Mouse (Mus musculus) ES-Bruce4 (cell line): Measurements from ENCODE around the gene Mtg1. TPM values are rescaled to one million over a fixed set of nuclear protein-coding genes. Genes with fewer than 3 reads are reported as not detected.

Experiments used
- H3K27ac ChIP-seq: 2 replicates; pipeline ENCODE4 v1.5.1; 2012; ENCODE audit warnings: low read length, inconsistent platforms; ENCODE audit not compliant: insufficient read depth
- H3K27me3 ChIP-seq: 2 replicates; pipeline ENCODE4 v1.6.1; 2012; ENCODE audit warnings: mild to moderate bottlenecking, low read length, inconsistent platforms; ENCODE audit not compliant: control insufficient read depth, poor library complexity, insufficient read depth, severe bottlenecking
- H3K36me3 ChIP-seq: 2 replicates; pipeline ENCODE4 v1.6.1; 2012; ENCODE audit warnings: inconsistent platforms, mild to moderate bottlenecking, low read length, moderate library complexity; ENCODE audit not compliant: control insufficient read depth, poor library complexity, insufficient read depth, severe bottlenecking
- H3K4me1 ChIP-seq: one replicate; pipeline ENCODE4 v1.8.1; 2011; ENCODE audit warnings: low read length; ENCODE audit not compliant: control insufficient read depth, insufficient read depth
- H3K4me3 ChIP-seq: 2 replicates; pipeline ENCODE4 v1.5.1; 2011; ENCODE audit warnings: low read depth, mild to moderate bottlenecking, low read length
- H3K9ac ChIP-seq: 2 replicates; pipeline ENCODE4 v1.6.1; 2012; ENCODE audit warnings: low read depth, mild to moderate bottlenecking, inconsistent platforms; ENCODE audit not compliant: poor library complexity, severe bottlenecking
- H3K9me3 ChIP-seq: replicated peaks from 2 replicates; pipeline ENCODE4 v1.6.1; 2012; ENCODE audit warnings: mild to moderate bottlenecking, low read length, inconsistent platforms; ENCODE audit not compliant: control insufficient read depth, poor library complexity, insufficient read depth, severe bottlenecking
- CTCF ChIP-seq: IDR thresholded peaks from one replicate; pipeline ENCODE4 v1.8.1; 2011; ENCODE audit warnings: low read depth, low read length
- EP300 ChIP-seq: IDR thresholded peaks from 2 replicates; pipeline ENCODE4 v1.6.1; 2011; ENCODE audit warnings: low read depth, low read length; ENCODE audit not compliant: insufficient read depth
- POLR2A ChIP-seq: IDR thresholded peaks from one replicate; pipeline ENCODE4 v1.8.1; 2011; ENCODE audit warnings: low read length; ENCODE audit not compliant: insufficient read depth
- polyA plus RNA-seq: library from polyadenylated mRNA; stranded (reverse); fragments of >200 nt; gene quantifications from 2 replicates; pipeline ENCODE4 v1.2.4, GENCODE M21; 2011; ENCODE audit warnings: low read depth; ENCODE audit not compliant: missing spikeins, insufficient read depth, insufficient read length

Gene Mtg1
- polyA plus RNA-seq, 1 experiment: 44.0 TPM

DNA sequence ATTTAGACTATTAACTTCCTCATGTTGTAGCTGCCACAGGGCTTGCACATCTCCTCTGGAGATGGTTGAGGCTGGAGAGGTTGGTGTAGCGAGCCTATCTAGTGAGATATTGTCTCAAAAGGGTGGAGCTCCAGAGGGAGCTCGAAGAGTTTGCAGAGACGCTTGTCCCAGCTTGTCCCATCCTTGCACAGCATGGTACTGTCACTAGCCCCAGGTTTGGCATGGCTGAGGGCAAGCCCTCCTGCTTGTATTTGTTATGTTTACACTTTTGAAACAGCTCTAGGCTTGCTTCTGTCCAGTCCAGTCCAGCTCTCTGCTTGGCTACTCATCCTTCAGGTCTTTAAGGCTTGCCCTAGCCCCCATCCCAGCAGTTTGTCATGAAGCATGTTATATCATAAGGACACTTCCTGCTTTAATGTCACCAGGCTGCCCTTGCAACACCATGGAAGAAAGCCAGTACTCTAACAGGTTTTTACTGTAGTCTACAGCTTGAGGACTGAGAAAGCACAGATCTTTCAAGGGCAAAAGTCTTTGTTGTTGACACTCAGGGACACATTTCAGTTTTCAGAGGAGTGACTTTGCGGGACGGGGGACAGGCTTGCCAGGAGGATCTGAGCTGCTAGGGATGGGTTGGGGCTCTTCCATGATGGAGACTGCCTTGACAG is 2.1 kb upstream of the Mtg1 start:
- Histone ChIP-seq H3K9ac (no peak overlapping the region), H3K27ac (no peak overlapping the region), H3K27me3 (no peaks in the 10 kb centered on the region), H3K4me1 (no peaks in the 10 kb centered on the region), H3K36me3 (peaks cover 8% of the 10 kb centered on the region), H3K9me3 (no peaks in the 10 kb centered on the region), H3K4me3 (no peak overlapping the region)
- TF ChIP-seq EP300 (no peak), POLR2A (no peak), CTCF (no peak)

DNA sequence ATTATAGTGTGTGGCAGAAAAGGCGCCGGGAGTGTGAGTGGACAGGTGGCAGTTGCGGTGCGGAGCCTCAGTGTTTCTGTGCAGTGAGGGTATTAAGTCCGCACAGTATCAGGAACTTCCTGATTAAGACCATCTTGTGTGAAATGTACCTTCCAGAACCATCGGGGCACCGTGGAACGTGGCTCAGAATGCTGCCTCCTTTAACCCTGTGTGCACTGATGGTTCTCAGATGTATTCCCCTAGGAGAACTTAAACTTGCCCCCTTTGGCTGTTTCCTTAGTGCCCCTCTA is 602 bp downstream of the Mtg1 start:
- Histone ChIP-seq H3K27ac (no peak overlapping the region), H3K4me3 (peak overlapping the region; percentile 95), H3K9ac (peak overlapping the region; percentile 58), H3K27me3 (no peaks in the 10 kb centered on the region), H3K9me3 (no peaks in the 10 kb centered on the region), H3K36me3 (no peaks in the 10 kb centered on the region; the same call in 1 of the 2 replicates), H3K4me1 (no peaks in the 10 kb centered on the region)
- TF ChIP-seq EP300: no peak
- no peak for TF ChIP-seq CTCF
- no peak for TF ChIP-seq POLR2A

DNA sequence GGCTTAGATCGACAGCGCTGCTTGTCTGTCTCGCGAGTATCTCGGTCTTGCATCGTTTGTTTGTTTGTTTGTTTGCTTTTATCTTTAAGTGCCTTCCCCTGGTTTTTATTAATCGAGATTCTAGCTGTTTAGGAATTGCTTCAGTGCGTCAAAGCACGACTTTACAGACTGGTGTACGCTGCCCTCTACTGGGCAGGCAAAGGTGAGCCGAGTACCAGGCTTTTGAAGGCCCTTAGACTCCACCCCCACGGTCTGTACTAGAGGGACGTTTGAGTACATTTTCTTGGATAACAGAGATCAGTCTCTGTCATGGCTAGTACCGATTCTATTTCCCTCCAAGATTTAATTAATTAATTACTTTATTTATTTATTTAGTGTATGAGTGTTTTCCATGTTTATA is 4.0 kb downstream of the Mtg1 start:
- TF ChIP-seq CTCF (peak; percentile 64), POLR2A (no peak), EP300 (no peak)
- no peaks in the 10 kb centered on the region for H3K27me3 ChIP-seq
- H3K4me3 ChIP-seq: no peak overlapping the region
- H3K4me1 ChIP-seq: no peaks in the 10 kb centered on the region
- no peaks in the 10 kb centered on the region for H3K9me3 ChIP-seq
- H3K9ac ChIP-seq: no peak overlapping the region
- H3K27ac ChIP-seq: no peak overlapping the region
- no peaks in the 10 kb centered on the region for H3K36me3 ChIP-seq

DNA sequence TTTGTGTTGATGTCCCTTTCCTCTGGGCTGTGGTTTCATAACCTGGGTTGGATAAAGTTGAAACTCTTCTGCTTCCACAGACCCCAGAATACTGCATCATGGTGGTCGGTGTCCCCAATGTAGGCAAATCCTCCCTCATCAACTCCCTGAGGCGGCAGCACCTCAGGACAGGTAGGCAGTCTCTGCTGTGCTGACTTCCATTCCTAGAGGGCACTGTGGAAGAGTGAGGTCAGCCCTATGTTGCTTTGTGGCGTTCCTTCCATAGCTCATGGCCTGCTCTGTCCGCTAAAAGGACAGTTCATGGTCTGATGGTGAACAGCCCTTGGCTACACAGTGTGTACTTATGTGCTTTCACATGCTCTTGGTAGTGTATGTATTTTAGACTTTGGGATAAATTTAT is 7.2 kb downstream of the Mtg1 start:
- TF ChIP-seq CTCF (no peak), POLR2A (no peak), EP300 (no peak)
- Histone ChIP-seq H3K9ac (no peak overlapping the region), H3K27me3 (no peaks in the 10 kb centered on the region), H3K4me3 (no peak overlapping the region), H3K36me3 (no peaks in the 10 kb centered on the region), H3K9me3 (no peaks in the 10 kb centered on the region), H3K4me1 (no peaks in the 10 kb centered on the region), H3K27ac (no peak overlapping the region)

DNA sequence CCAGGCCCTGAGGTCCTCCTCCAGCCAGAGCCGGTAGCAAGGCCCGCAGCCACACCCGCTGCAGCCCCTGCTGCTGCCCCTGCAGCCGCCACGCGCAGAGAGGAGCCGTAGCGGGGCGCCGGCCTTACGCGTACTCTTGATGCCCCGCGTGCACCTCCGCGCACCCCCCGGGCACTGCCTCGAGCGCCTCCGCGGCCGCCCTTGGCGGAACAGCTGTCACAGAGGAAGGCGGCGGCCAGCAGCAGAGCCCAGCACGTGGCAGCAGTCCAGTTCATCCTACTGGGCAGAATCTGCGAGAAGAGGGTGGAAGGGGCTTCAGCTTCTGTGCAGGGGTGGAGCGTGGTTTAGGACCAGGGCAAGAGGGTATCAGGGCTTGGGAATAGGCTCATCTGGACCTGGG is 16.0 kb downstream of the Mtg1 start:
- H3K4me3 ChIP-seq: peak overlapping the region; percentile 34
- peak overlapping the region; percentile 33 for H3K9ac ChIP-seq
- no peaks in the 10 kb centered on the region for H3K36me3 ChIP-seq
- no peaks in the 10 kb centered on the region for H3K27me3 ChIP-seq
- TF ChIP-seq POLR2A (no peak), CTCF (no peak), EP300 (no peak)
- no peak overlapping the region for H3K27ac ChIP-seq
- no peaks in the 10 kb centered on the region for H3K9me3 ChIP-seq
- H3K4me1 ChIP-seq: no peaks in the 10 kb centered on the region

DNA sequence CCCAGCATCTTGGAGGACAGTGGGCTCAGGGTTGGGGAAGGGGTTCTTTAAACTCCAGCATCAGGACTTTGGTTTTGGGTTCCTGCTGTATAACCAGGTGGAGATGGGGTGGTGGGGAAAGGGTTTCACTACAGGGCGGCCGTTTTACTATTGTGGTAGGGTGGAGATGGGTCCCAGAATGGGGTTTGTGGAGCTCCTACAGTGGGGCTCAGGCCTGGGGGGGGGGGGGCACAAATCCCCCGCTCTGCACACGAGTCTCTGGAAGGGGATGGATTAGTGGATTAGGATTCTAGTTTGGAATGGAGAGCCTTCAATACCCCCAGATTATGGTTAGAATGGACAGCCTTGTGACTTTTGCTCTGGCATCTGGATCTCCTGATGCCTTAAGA is 16.5 kb downstream of the Mtg1 start:
- Histone ChIP-seq H3K4me3 (peak overlapping the region; percentile 41), H3K27me3 (no peaks in the 10 kb centered on the region), H3K27ac (no peak overlapping the region), H3K9ac (peak overlapping the region; percentile 33), H3K9me3 (no peaks in the 10 kb centered on the region), H3K4me1 (no peaks in the 10 kb centered on the region), H3K36me3 (no peaks in the 10 kb centered on the region)
- TF ChIP-seq EP300 (no peak), POLR2A (no peak), CTCF (no peak)
